Mouse (Mus musculus): ENCODE measurements around the gene Rab14. TPM values are rescaled to one million over a fixed set of nuclear protein-coding genes. Genes with fewer than 3 reads are reported as not detected.

Gene Rab14
- polyA plus RNA-seq, 1 experiment = 170 TPM

GRCm38 (mm10) chr2:35133891-35134290 is 67.0 kb downstream of the Rab14 start:
- no peak overlapping the region for H3K27ac ChIP-seq (ENCODE audit: insufficient read depth, low read depth, low read length)
- WGBS = 91% methylated on average over 5 of the region's 5 CpGs
- DNase-seq = no peak
- no peak overlapping the region for H3K4me3 ChIP-seq (ENCODE audit: insufficient read depth, low read depth, low read length)
- H3K36me3 ChIP-seq (ENCODE audit: control insufficient read depth, insufficient read depth, low read length) = peaks cover 3% of the 10 kb centered on the region
- H3K4me1 ChIP-seq (ENCODE audit: control insufficient read depth, insufficient read depth, low read length) = peaks cover 6% of the 10 kb centered on the region; the same call in 1 of the 2 replicates
- no peak for TF ChIP-seq CTCF (conservative IDR thresholded peaks at IDR 0.05; ENCODE audit: insufficient read depth, insufficient read length, low read depth, low read length)
- no peak for TF ChIP-seq POLR2A (IDR thresholded peaks at IDR 0.05; ENCODE audit: low read depth, low read length)
- H3K27me3 ChIP-seq (replicated peaks; ENCODE audit: control insufficient read depth, insufficient read depth, low read length) = no peaks in the 10 kb centered on the region

- peaks cover 6% of the 10 kb centered on the region; the same call in 1 of the 2 replicates for H3K4me1 ChIP-seq (ENCODE audit: control insufficient read depth, insufficient read depth, low read length)
- no peak for TF ChIP-seq CTCF (conservative IDR thresholded peaks at IDR 0.05; ENCODE audit: insufficient read depth, insufficient read length, low read depth, low read length)
- DNase-seq = no peak
- H3K4me3 ChIP-seq (ENCODE audit: insufficient read depth, low read depth, low read length) = peak overlapping the region; percentile 77
- no peak overlapping the region for H3K27ac ChIP-seq (ENCODE audit: insufficient read depth, low read depth, low read length)
- WGBS = 3% methylated on average over 5 of the region's 5 CpGs
- H3K27me3 ChIP-seq (replicated peaks; ENCODE audit: control insufficient read depth, insufficient read depth, low read length) = no peaks in the 10 kb centered on the region
- H3K36me3 ChIP-seq (ENCODE audit: control insufficient read depth, insufficient read depth, low read length) = peaks cover 2% of the 10 kb centered on the region
Observed at GRCm38 (mm10) chr2:35132662-35133055, 68.3 kb downstream of the Rab14 start.

GRCm38 (mm10) chr2:35131991-35132661 is 68.8 kb downstream of the Rab14 start:
- peak; percentile 99 for DNase-seq
- Histone ChIP-seq H3K36me3 (ENCODE audit: control insufficient read depth, insufficient read depth, low read length) (peaks cover 1% of the 10 kb centered on the region), H3K27ac (ENCODE audit: insufficient read depth, low read depth, low read length) (peak overlapping the region; percentile 92), H3K4me3 (ENCODE audit: insufficient read depth, low read depth, low read length) (peak overlapping the region; percentile 77), H3K27me3 (replicated peaks; ENCODE audit: control insufficient read depth, insufficient read depth, low read length) (no peaks in the 10 kb centered on the region), H3K4me1 (ENCODE audit: control insufficient read depth, insufficient read depth, low read length) (peaks cover 6% of the 10 kb centered on the region; the same call in 1 of the 2 replicates)
- under 1% methylated on average over 21 of the region's 21 CpGs for WGBS
- TF ChIP-seq POLR2A (IDR thresholded peaks at IDR 0.05; ENCODE audit: low read depth, low read length) = no peak
- peak; percentile 33; the same call in 1 of the 2 replicates for TF ChIP-seq CTCF (conservative IDR thresholded peaks at IDR 0.05; ENCODE audit: insufficient read depth, insufficient read length, low read depth, low read length)

GRCm38 (mm10) chr2:35131491-35131890 is 69.4 kb downstream of the Rab14 start:
- peaks cover 6% of the 10 kb centered on the region; the same call in 1 of the 2 replicates for H3K4me1 ChIP-seq (ENCODE audit: control insufficient read depth, insufficient read depth, low read length)
- no peak overlapping the region for H3K4me3 ChIP-seq (ENCODE audit: insufficient read depth, low read depth, low read length)
- TF ChIP-seq POLR2A (IDR thresholded peaks at IDR 0.05; ENCODE audit: low read depth, low read length) (no peak), CTCF (conservative IDR thresholded peaks at IDR 0.05; ENCODE audit: insufficient read depth, insufficient read length, low read depth, low read length) (no peak)
- no peaks in the 10 kb centered on the region; the same call in none of the 2 replicates for H3K36me3 ChIP-seq (ENCODE audit: control insufficient read depth, insufficient read depth, low read length)
- H3K27me3 ChIP-seq (replicated peaks; ENCODE audit: control insufficient read depth, insufficient read depth, low read length) = no peaks in the 10 kb centered on the region
- no peak for DNase-seq
- no peak overlapping the region for H3K27ac ChIP-seq (ENCODE audit: insufficient read depth, low read depth, low read length)

Other genes with a start within 250 kb of the Rab14 start
- gene Traf1, start 239.3 kb downstream of the Rab14 start, polyA plus RNA-seq (2012; rRNA removed) = 4.3 and 9.3 TPM in 2 replicates
- 0.13 TPM in 1 of 2 replicates, not detected in the other for gene Hc, start 139.7 kb downstream of the Rab14 start, polyA plus RNA-seq (2012; rRNA removed)
- 0.16 and 0.27 TPM in 2 replicates for gene AI182371, start 99.6 kb downstream of the Rab14 start, polyA plus RNA-seq (2012; rRNA removed)
- gene Cntrl, start 91.6 kb downstream of the Rab14 start, polyA plus RNA-seq (2012; rRNA removed) = 5.5 and 7.2 TPM in 2 replicates
- 269 and 357 TPM in 2 replicates for gene Gsn, start 55.3 kb upstream of the Rab14 start, polyA plus RNA-seq (2012; rRNA removed)
- gene Stom, start 135.9 kb upstream of the Rab14 start, polyA plus RNA-seq (2012; rRNA removed) = 16.0 and 18.8 TPM in 2 replicates
- not detected in 2 replicates for gene 4930568D16Rik, start 166.6 kb upstream of the Rab14 start, polyA plus RNA-seq (2012; rRNA removed)
- gene 4930402F06Rik, start 196.1 kb upstream of the Rab14 start, polyA plus RNA-seq (2012; rRNA removed) = not detected in 2 replicates

Measured in kidney, adult 2 months (tissue).